Mouse (Mus musculus): Measurements from ENCODE around the gene Atxn2. TPM values are rescaled to one million over a fixed set of nuclear protein-coding genes. Genes with fewer than 3 reads are reported as not detected.

Gene Atxn2
- polyA plus RNA-seq, 1 experiment from 2014 or later, result 30.0 TPM

DNA sequence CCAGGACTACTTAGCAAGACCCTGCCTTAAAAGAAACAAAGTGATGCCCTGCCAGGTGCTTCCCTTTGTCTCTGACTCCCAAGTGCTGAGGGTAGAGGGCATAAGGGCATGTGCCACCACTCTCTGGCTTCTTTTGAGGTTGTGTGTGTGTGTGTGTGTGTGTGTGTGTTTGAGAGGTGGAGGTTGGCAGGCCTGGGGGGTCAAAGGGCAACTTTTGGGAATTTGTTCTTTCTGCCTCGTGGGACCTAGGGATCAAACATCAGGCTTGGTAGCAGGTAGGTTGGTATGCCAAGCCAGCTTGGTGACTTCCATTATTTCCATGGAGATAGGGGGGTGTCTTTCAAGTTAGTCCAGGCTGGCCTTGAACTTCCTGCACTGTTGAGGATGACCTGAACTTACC lies 7.8 kb upstream of the Atxn2 start:
- Histone ChIP-seq H3K36me3 (ENCODE audit: control insufficient read depth, insufficient read depth, low read length) (no peaks in the 10 kb centered on the region), H3K27ac (ENCODE audit: low read length) (no peak overlapping the region), H3K4me2 (ENCODE audit: low read depth, low read length) (no peak overlapping the region), H3K9ac (ENCODE audit: low read length) (no peak overlapping the region), H3K4me3 (ENCODE audit: low read length) (no peak overlapping the region), H3K27me3 (ENCODE audit: control insufficient read depth, insufficient read depth, low read depth, low read length) (no peaks in the 10 kb centered on the region), H3K9me3 (ENCODE audit: control insufficient read depth, low read length) (no peaks in the 10 kb centered on the region), H3K4me1 (replicated peaks; ENCODE audit: control insufficient read depth, insufficient read depth, low read length) (no peaks in the 10 kb centered on the region)
- no peak for ATAC-seq (ENCODE audit: low read depth)
- 40% methylated on average over 1 of the region's 1 CpGs for WGBS

- Histone ChIP-seq H3K36me3 (ENCODE audit: control insufficient read depth, insufficient read depth, low read length) (no peaks in the 10 kb centered on the region), H3K27me3 (ENCODE audit: control insufficient read depth, insufficient read depth, low read depth, low read length) (no peaks in the 10 kb centered on the region), H3K4me1 (replicated peaks; ENCODE audit: control insufficient read depth, insufficient read depth, low read length) (no peaks in the 10 kb centered on the region), H3K4me3 (ENCODE audit: low read length) (peak overlapping the region; percentile 30), H3K9me3 (ENCODE audit: control insufficient read depth, low read length) (no peaks in the 10 kb centered on the region), H3K4me2 (ENCODE audit: low read depth, low read length) (peak overlapping the region; percentile 53), H3K9ac (ENCODE audit: low read length) (0 out of 2 replicates have a peak overlapping the region, but pooled peaks have one; percentile 22), H3K27ac (ENCODE audit: low read length) (no peak overlapping the region)
- 8% methylated on average over 19 of the region's 20 CpGs for WGBS
- 0 out of 2 replicates have a peak, but pooled peaks have one; percentile 51 for ATAC-seq (ENCODE audit: low read depth)
These were observed 6.5 kb upstream of the Atxn2 start for GRCm38 (mm10) chr5:121704512-121705248.

- peak overlapping the region; percentile 96; the same call in 1 of the 2 replicates for H3K4me3 ChIP-seq (ENCODE audit: low read length)
- no peaks in the 10 kb centered on the region for H3K36me3 ChIP-seq (ENCODE audit: control insufficient read depth, insufficient read depth, low read length)
- no peaks in the 10 kb centered on the region for H3K27me3 ChIP-seq (ENCODE audit: control insufficient read depth, insufficient read depth, low read depth, low read length)
- WGBS, result 38% methylated on average over 2 of the region's 2 CpGs
- no peak overlapping the region for H3K27ac ChIP-seq (ENCODE audit: low read length)
- no peak overlapping the region for H3K9ac ChIP-seq (ENCODE audit: low read length)
- no peaks in the 10 kb centered on the region for H3K9me3 ChIP-seq (ENCODE audit: control insufficient read depth, low read length)
- H3K4me1 ChIP-seq (replicated peaks; ENCODE audit: control insufficient read depth, insufficient read depth, low read length), result peaks cover 15% of the 10 kb centered on the region
- ATAC-seq (ENCODE audit: low read depth), result no peak
- H3K4me2 ChIP-seq (ENCODE audit: low read depth, low read length), result peak overlapping the region; percentile 73
These were observed 735 bp upstream of the Atxn2 start for GRCm38 (mm10) chr5:121710402-121710801.

GRCm38 (mm10) chr5:121710851-121711173 lies 325 bp upstream of the Atxn2 start:
- H3K4me3 ChIP-seq (ENCODE audit: low read length), result peak overlapping the region; percentile 96
- H3K27ac ChIP-seq (ENCODE audit: low read length), result peak overlapping the region; percentile 87
- H3K4me1 ChIP-seq (replicated peaks; ENCODE audit: control insufficient read depth, insufficient read depth, low read length), result peaks cover 19% of the 10 kb centered on the region
- ATAC-seq (ENCODE audit: low read depth), result no peak
- H3K27me3 ChIP-seq (ENCODE audit: control insufficient read depth, insufficient read depth, low read depth, low read length), result no peaks in the 10 kb centered on the region
- peak overlapping the region; percentile 73 for H3K4me2 ChIP-seq (ENCODE audit: low read depth, low read length)
- H3K9ac ChIP-seq (ENCODE audit: low read length), result peak overlapping the region; percentile 94
- no peaks in the 10 kb centered on the region for H3K9me3 ChIP-seq (ENCODE audit: control insufficient read depth, low read length)
- no peaks in the 10 kb centered on the region for H3K36me3 ChIP-seq (ENCODE audit: control insufficient read depth, insufficient read depth, low read length)
- under 1% methylated on average over 12 of the region's 12 CpGs for WGBS

DNA sequence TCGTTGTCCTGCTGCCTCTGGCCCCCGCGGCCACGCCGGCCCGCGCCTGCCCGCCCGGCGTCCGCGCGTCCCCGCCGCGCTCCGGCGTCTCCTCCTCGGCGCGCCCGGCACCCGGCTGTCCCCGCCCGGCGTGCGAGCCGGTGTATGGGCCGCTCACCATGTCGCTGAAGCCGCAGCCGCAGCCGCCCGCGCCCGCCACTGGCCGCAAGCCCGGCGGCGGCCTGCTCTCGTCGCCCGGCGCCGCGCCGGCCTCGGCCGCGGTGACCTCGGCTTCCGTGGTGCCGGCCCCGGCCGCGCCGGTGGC lies 743 bp downstream of the Atxn2 start:
- ATAC-seq (ENCODE audit: low read depth), result peak; percentile 53
- peaks cover 25% of the 10 kb centered on the region for H3K4me1 ChIP-seq (replicated peaks; ENCODE audit: control insufficient read depth, insufficient read depth, low read length)
- no peaks in the 10 kb centered on the region for H3K36me3 ChIP-seq (ENCODE audit: control insufficient read depth, insufficient read depth, low read length)
- no peaks in the 10 kb centered on the region for H3K9me3 ChIP-seq (ENCODE audit: control insufficient read depth, low read length)
- under 1% methylated on average over 36 of the region's 57 CpGs for WGBS
- H3K27ac ChIP-seq (ENCODE audit: low read length), result peak overlapping the region; percentile 87
- peak overlapping the region; percentile 94 for H3K9ac ChIP-seq (ENCODE audit: low read length)
- peak overlapping the region; percentile 96 for H3K4me3 ChIP-seq (ENCODE audit: low read length)
- no peaks in the 10 kb centered on the region for H3K27me3 ChIP-seq (ENCODE audit: control insufficient read depth, insufficient read depth, low read depth, low read length)
- peak overlapping the region; percentile 58 for H3K4me2 ChIP-seq (ENCODE audit: low read depth, low read length)

GRCm38 (mm10) chr5:121712232-121712933 lies 1.2 kb downstream of the Atxn2 start:
- WGBS, result under 1% methylated on average over 21 of the region's 66 CpGs
- peak; percentile 48 for ATAC-seq (ENCODE audit: low read depth)
- no peaks in the 10 kb centered on the region for H3K36me3 ChIP-seq (ENCODE audit: control insufficient read depth, insufficient read depth, low read length)
- peaks cover 25% of the 10 kb centered on the region for H3K4me1 ChIP-seq (replicated peaks; ENCODE audit: control insufficient read depth, insufficient read depth, low read length)
- H3K27me3 ChIP-seq (ENCODE audit: control insufficient read depth, insufficient read depth, low read depth, low read length), result no peaks in the 10 kb centered on the region
- H3K27ac ChIP-seq (ENCODE audit: low read length), result peak overlapping the region; percentile 87
- H3K4me3 ChIP-seq (ENCODE audit: low read length), result peak overlapping the region; percentile 96
- peak overlapping the region; percentile 58 for H3K4me2 ChIP-seq (ENCODE audit: low read depth, low read length)
- no peaks in the 10 kb centered on the region for H3K9me3 ChIP-seq (ENCODE audit: control insufficient read depth, low read length)
- H3K9ac ChIP-seq (ENCODE audit: low read length), result peak overlapping the region; percentile 94

DNA sequence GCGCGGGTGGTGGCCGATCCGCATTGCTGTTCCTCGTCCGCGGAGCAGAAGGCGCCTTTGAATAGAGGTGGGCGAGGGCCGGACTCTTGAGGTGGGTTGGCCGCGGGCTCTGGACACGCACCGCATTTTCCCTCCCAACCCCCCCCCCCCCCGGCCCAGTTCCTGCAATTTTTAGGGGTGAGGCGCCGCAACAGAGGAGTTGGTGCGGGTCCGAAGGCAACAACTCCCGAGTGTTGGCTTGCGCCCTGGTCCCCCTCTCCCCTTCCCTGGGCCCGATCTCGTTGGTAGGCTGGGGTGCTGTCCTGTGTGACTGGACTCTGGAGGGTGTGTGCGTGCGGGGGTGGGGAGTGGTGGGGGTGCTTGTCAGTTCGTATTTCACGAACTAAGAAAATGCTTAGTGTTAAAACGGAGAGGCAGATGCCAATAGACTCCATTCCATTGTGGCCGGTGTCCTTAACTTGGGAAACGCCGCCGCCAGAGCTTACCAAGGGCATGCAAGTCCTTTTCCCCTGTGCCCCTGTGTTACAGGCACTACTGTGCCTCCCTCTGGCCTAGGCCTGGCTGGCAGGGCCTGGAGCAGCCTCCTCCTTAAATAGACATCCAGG lies 1.9 kb downstream of the Atxn2 start:
- peak overlapping the region; percentile 87 for H3K27ac ChIP-seq (ENCODE audit: low read length)
- WGBS, result 0% methylated on average over 26 of the region's 32 CpGs
- H3K4me2 ChIP-seq (ENCODE audit: low read depth, low read length), result peak overlapping the region; percentile 58
- no peaks in the 10 kb centered on the region for H3K36me3 ChIP-seq (ENCODE audit: control insufficient read depth, insufficient read depth, low read length)
- H3K4me3 ChIP-seq (ENCODE audit: low read length), result peak overlapping the region; percentile 96
- peaks cover 25% of the 10 kb centered on the region for H3K4me1 ChIP-seq (replicated peaks; ENCODE audit: control insufficient read depth, insufficient read depth, low read length)
- no peaks in the 10 kb centered on the region for H3K27me3 ChIP-seq (ENCODE audit: control insufficient read depth, insufficient read depth, low read depth, low read length)
- H3K9me3 ChIP-seq (ENCODE audit: control insufficient read depth, low read length), result no peaks in the 10 kb centered on the region
- peak overlapping the region; percentile 94 for H3K9ac ChIP-seq (ENCODE audit: low read length)
- ATAC-seq (ENCODE audit: low read depth), result peak; percentile 41

DNA sequence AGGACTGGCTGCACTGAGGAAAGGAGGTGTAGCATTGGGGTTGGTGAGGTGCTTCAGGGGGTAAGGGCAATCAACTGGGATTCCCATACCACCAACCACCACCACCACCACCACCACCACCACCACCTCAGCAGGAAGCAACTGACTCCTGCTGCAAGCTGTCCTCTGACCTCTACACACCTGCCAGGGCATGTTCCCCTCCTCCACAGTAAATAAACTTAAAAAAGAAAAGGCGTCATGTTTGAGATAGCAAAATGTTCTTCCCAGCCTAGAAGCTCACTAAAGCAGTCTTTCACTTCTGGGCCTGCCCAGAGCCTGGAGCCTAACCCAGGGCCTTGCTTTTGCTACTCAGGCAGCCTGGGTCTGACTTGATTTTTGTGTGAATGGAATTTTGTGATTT lies 3.2 kb downstream of the Atxn2 start:
- Histone ChIP-seq H3K27ac (ENCODE audit: low read length) (no peak overlapping the region; the same call in 1 of the 2 replicates), H3K4me1 (replicated peaks; ENCODE audit: control insufficient read depth, insufficient read depth, low read length) (peaks cover 26% of the 10 kb centered on the region), H3K27me3 (ENCODE audit: control insufficient read depth, insufficient read depth, low read depth, low read length) (no peaks in the 10 kb centered on the region), H3K36me3 (ENCODE audit: control insufficient read depth, insufficient read depth, low read length) (no peaks in the 10 kb centered on the region), H3K9me3 (ENCODE audit: control insufficient read depth, low read length) (no peaks in the 10 kb centered on the region), H3K9ac (ENCODE audit: low read length) (no peak overlapping the region), H3K4me3 (ENCODE audit: low read length) (no peak overlapping the region), H3K4me2 (ENCODE audit: low read depth, low read length) (peak overlapping the region; percentile 58)
- WGBS, result 55% methylated on average over 1 of the region's 1 CpGs
- ATAC-seq (ENCODE audit: low read depth), result no peak

- no peaks in the 10 kb centered on the region for H3K27me3 ChIP-seq (ENCODE audit: control insufficient read depth, insufficient read depth, low read depth, low read length)
- 59% methylated on average over 6 of the region's 6 CpGs for WGBS
- ATAC-seq (ENCODE audit: low read depth), result no peak
- no peak overlapping the region for H3K27ac ChIP-seq (ENCODE audit: low read length)
- no peak overlapping the region for H3K9ac ChIP-seq (ENCODE audit: low read length)
- peaks cover 32% of the 10 kb centered on the region for H3K4me1 ChIP-seq (replicated peaks; ENCODE audit: control insufficient read depth, insufficient read depth, low read length)
- H3K9me3 ChIP-seq (ENCODE audit: control insufficient read depth, low read length), result no peaks in the 10 kb centered on the region
- H3K4me2 ChIP-seq (ENCODE audit: low read depth, low read length), result no peak overlapping the region
- H3K4me3 ChIP-seq (ENCODE audit: low read length), result no peak overlapping the region
- no peaks in the 10 kb centered on the region for H3K36me3 ChIP-seq (ENCODE audit: control insufficient read depth, insufficient read depth, low read length)
These were observed 3.8 kb downstream of the Atxn2 start for GRCm38 (mm10) chr5:121714928-121715327.

Measured in lung, embryonic 16.5 days (tissue).